Mouse (Mus musculus): ENCODE data around the gene E130114P18Rik. TPM values are rescaled to one million over a fixed set of nuclear protein-coding genes. Genes with fewer than 3 reads are reported as not detected.

E130114P18Rik gene
- polyA plus RNA-seq, 1 experiment from 2014 or later = 12.7 TPM

DNA sequence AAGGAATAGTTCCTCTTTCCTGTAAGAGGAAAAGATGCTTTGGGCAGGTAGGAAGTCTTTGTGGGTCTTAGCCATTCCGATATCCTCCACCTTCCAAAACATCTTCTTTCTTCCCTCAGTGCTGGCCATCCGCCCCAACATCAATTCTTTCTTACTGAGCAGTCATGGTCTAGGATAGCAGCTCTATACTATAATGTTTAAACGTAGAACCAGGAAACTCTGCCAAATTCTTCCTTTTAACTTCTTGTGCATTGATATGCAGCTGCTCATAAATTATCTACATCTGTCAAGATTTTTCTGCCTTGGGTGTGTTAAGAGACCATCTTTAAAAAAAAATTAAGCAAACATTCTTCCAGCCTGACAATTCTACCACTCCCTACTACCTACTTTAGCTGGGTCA, 47.5 kb downstream of the E130114P18Rik start:
- H3K9me3 ChIP-seq = no peaks in the 10 kb centered on the region
- H3K4me2 ChIP-seq = no peak overlapping the region
- H3K27ac ChIP-seq = no peak overlapping the region
- H3K4me3 ChIP-seq = no peak overlapping the region
- H3K9ac ChIP-seq = no peak overlapping the region
- no peaks in the 10 kb centered on the region for H3K36me3 ChIP-seq (replicated peaks)
- H3K27me3 ChIP-seq (replicated peaks) = no peaks in the 10 kb centered on the region
- ATAC-seq (replicated peaks) = no peak
- no peaks in the 10 kb centered on the region for H3K4me1 ChIP-seq
- 92% methylated on average over 3 of the region's 3 CpGs for WGBS

- H3K27ac ChIP-seq = no peak overlapping the region
- no peak overlapping the region for H3K4me2 ChIP-seq
- no peak overlapping the region for H3K9ac ChIP-seq
- H3K27me3 ChIP-seq (replicated peaks) = no peaks in the 10 kb centered on the region
- ATAC-seq (replicated peaks) = no peak
- H3K9me3 ChIP-seq = no peaks in the 10 kb centered on the region
- H3K4me1 ChIP-seq = no peaks in the 10 kb centered on the region
- no peak overlapping the region for H3K4me3 ChIP-seq
- WGBS = 55% methylated on average over 6 of the region's 6 CpGs
- no peaks in the 10 kb centered on the region for H3K36me3 ChIP-seq (replicated peaks)
Observed at GRCm38 (mm10) chr4:97729999-97730398, 47.9 kb downstream of the E130114P18Rik start.

DNA sequence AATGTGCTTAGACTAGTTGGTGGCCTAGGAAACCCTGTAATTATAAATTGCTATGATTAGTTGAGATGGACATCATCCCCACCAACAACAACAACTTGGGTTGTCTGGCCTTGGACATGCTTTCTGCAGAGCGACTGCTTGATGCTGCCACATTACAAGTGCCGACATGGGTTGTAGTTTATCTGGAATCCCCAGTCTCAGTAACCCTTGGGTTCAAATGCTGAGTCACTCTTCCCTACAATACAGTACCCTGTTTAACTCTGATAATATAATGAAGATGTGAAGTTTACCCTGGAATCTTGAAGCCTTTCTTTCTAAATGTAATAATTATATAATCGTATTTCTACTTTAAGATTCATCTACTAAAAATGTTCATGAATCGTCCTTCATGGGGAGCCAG, 49.4 kb downstream of the E130114P18Rik start:
- no peak for ATAC-seq (replicated peaks)
- H3K27ac ChIP-seq = no peak overlapping the region
- no peaks in the 10 kb centered on the region for H3K36me3 ChIP-seq (replicated peaks)
- no peak overlapping the region for H3K9ac ChIP-seq
- H3K4me1 ChIP-seq = no peaks in the 10 kb centered on the region
- no peaks in the 10 kb centered on the region for H3K9me3 ChIP-seq
- no peak overlapping the region for H3K4me2 ChIP-seq
- H3K4me3 ChIP-seq = no peak overlapping the region
- no peaks in the 10 kb centered on the region for H3K27me3 ChIP-seq (replicated peaks)
- 95% methylated on average over 4 of the region's 4 CpGs for WGBS

DNA sequence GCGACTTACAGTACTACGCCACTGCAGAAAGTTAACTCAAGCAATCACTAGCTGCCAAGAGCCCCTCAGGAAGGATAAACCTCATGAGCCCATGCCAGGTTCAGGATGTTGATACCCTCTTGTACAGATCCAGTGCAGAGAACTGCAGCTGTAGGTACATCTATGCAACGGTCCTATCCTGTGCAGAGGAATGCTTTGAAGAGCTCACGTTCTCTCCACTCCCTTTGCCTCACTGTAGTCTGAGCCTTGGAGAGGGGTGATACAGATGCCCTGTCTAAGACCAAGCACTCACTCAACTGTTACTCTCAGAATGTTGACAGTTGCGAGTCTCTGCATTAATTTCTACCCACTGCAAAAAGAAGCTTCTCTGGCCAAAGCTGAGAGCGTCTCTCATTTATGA, 54.5 kb downstream of the E130114P18Rik start:
- no peaks in the 10 kb centered on the region for H3K4me1 ChIP-seq
- H3K9ac ChIP-seq = no peak overlapping the region
- WGBS = 88% methylated on average over 6 of the region's 6 CpGs
- no peak overlapping the region for H3K4me2 ChIP-seq
- no peaks in the 10 kb centered on the region for H3K9me3 ChIP-seq
- H3K4me3 ChIP-seq = no peak overlapping the region
- no peaks in the 10 kb centered on the region for H3K36me3 ChIP-seq (replicated peaks)
- peak; percentile 54; the same call in 1 of the 2 replicates for ATAC-seq (replicated peaks)
- no peak overlapping the region for H3K27ac ChIP-seq
- H3K27me3 ChIP-seq (replicated peaks) = no peaks in the 10 kb centered on the region

- 36% methylated on average over 10 of the region's 10 CpGs for WGBS
- ATAC-seq (replicated peaks) = peak; percentile 52; the same call in 1 of the 2 replicates
Observed at GRCm38 (mm10) chr4:97722666-97723065, 55.2 kb downstream of the E130114P18Rik start.

DNA sequence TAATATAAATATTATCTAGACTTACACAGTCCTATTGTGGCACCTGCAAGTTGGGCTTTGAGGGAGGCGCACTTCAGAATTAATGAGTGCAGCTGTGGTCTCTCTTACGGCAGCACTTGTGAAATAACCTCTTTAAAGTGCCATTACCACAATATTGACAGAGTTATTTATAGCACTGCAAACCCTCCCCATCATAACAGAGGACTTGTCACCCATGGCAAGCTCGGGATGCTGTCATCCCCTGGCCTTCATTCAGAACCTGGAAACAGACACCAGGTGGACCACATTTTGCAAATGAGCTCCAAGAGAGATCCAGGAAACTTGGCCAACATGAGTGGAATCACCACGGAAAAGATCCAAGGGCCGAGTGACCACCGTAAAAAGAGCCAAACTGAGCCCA, 63.3 kb downstream of the E130114P18Rik start:
- Histone ChIP-seq H3K4me2 (no peak overlapping the region), H3K27ac (no peak overlapping the region), H3K27me3 (replicated peaks) (no peaks in the 10 kb centered on the region), H3K36me3 (replicated peaks) (no peaks in the 10 kb centered on the region), H3K4me1 (peaks cover 7% of the 10 kb centered on the region), H3K9me3 (no peaks in the 10 kb centered on the region), H3K9ac (no peak overlapping the region), H3K4me3 (no peak overlapping the region)
- WGBS = 70% methylated on average over 6 of the region's 6 CpGs
- no peak for ATAC-seq (replicated peaks)

More at GRCm38 (mm10) chr4:97722666-97723065, 55.2 kb downstream of the E130114P18Rik start:
- H3K27me3 ChIP-seq (replicated peaks) = no peaks in the 10 kb centered on the region
- H3K4me1 ChIP-seq = no peaks in the 10 kb centered on the region
- H3K4me3 ChIP-seq = no peak overlapping the region
- no peaks in the 10 kb centered on the region for H3K36me3 ChIP-seq (replicated peaks)
- H3K27ac ChIP-seq = no peak overlapping the region
- no peak overlapping the region for H3K4me2 ChIP-seq
- H3K9me3 ChIP-seq = no peaks in the 10 kb centered on the region
- no peak overlapping the region for H3K9ac ChIP-seq

DNA sequence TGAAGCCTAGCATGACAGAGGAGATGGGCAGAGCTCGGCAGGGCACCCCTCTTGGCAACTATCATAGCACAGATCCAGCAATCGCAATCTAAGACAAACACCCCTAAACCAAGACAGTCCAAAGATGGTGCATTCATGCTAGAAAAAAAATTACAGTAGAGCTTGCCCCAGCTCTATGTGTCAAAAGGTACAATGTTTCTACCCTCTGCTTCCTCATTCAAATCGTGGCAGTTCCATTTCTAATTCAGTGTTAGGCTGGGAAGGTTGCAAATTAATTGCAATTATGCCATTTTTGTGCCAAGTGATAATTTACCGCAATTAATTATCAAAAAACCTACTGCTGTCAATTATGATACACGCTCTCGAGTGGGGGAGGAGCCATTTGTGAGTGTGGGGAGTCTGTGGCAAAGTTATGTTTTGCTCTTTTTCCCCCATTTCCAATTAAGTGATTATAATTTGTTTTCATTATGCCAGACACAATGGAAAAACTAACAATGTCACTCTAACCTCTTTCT, 63.7 kb downstream of the E130114P18Rik start:
- ATAC-seq (replicated peaks) = no peak
- Histone ChIP-seq H3K4me2 (no peak overlapping the region), H3K4me3 (no peak overlapping the region), H3K36me3 (replicated peaks) (no peaks in the 10 kb centered on the region), H3K9me3 (no peaks in the 10 kb centered on the region), H3K27me3 (replicated peaks) (no peaks in the 10 kb centered on the region), H3K4me1 (peaks cover 7% of the 10 kb centered on the region), H3K9ac (no peak overlapping the region), H3K27ac (no peak overlapping the region)
- WGBS = 76% methylated on average over 6 of the region's 6 CpGs

DNA sequence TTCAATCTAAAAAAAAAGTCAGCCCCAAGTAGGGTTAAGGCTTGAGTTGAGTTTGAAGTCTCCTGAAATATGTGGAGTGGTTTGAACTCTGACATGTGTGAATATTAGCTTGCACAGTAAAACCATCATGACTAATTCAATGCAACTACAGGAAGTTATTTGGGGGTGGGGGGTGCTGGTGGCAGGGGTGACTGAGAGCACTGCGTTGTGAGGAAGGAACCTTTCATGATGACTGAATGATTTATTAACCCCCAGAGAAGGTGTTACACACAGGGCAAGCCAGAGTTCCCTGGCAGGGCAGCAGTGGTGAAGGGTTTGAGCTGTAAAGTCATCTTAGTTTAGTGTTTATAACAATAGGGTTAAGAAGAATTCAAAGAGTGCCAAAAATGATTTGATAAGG, 65.3 kb downstream of the E130114P18Rik start:
- H3K27me3 ChIP-seq (replicated peaks) = no peaks in the 10 kb centered on the region
- no peak for ATAC-seq (replicated peaks)
- WGBS = 60% methylated on average over 1 of the region's 1 CpGs
- H3K4me1 ChIP-seq = peaks cover 7% of the 10 kb centered on the region
- H3K36me3 ChIP-seq (replicated peaks) = no peaks in the 10 kb centered on the region
- no peak overlapping the region for H3K9ac ChIP-seq
- H3K4me2 ChIP-seq = no peak overlapping the region
- H3K4me3 ChIP-seq = no peak overlapping the region
- no peak overlapping the region for H3K27ac ChIP-seq
- no peaks in the 10 kb centered on the region for H3K9me3 ChIP-seq

GRCm38 (mm10) chr4:97710048-97710765, 67.7 kb downstream of the E130114P18Rik start:
- WGBS = 31% methylated on average over 9 of the region's 9 CpGs
- no peak overlapping the region for H3K27ac ChIP-seq
- peak; percentile 54 for ATAC-seq (replicated peaks)

GRCm38 (mm10) chr4:97707373-97708152, 70.3 kb downstream of the E130114P18Rik start:
- H3K4me2 ChIP-seq = no peak overlapping the region
- 88% methylated on average over 22 of the region's 22 CpGs for WGBS
- ATAC-seq (replicated peaks) = no peak
- no peak overlapping the region for H3K27ac ChIP-seq
- no peak overlapping the region for H3K4me3 ChIP-seq
- H3K27me3 ChIP-seq (replicated peaks) = no peaks in the 10 kb centered on the region
- no peaks in the 10 kb centered on the region for H3K9me3 ChIP-seq
- H3K9ac ChIP-seq = no peak overlapping the region
- H3K36me3 ChIP-seq (replicated peaks) = no peaks in the 10 kb centered on the region
- peaks cover 7% of the 10 kb centered on the region for H3K4me1 ChIP-seq

More at GRCm38 (mm10) chr4:97710048-97710765, 67.7 kb downstream of the E130114P18Rik start:
- Histone ChIP-seq H3K9me3 (no peaks in the 10 kb centered on the region), H3K4me2 (no peak overlapping the region), H3K4me3 (no peak overlapping the region), H3K4me1 (peaks cover 7% of the 10 kb centered on the region), H3K9ac (no peak overlapping the region), H3K36me3 (replicated peaks) (no peaks in the 10 kb centered on the region), H3K27me3 (replicated peaks) (no peaks in the 10 kb centered on the region)

DNA sequence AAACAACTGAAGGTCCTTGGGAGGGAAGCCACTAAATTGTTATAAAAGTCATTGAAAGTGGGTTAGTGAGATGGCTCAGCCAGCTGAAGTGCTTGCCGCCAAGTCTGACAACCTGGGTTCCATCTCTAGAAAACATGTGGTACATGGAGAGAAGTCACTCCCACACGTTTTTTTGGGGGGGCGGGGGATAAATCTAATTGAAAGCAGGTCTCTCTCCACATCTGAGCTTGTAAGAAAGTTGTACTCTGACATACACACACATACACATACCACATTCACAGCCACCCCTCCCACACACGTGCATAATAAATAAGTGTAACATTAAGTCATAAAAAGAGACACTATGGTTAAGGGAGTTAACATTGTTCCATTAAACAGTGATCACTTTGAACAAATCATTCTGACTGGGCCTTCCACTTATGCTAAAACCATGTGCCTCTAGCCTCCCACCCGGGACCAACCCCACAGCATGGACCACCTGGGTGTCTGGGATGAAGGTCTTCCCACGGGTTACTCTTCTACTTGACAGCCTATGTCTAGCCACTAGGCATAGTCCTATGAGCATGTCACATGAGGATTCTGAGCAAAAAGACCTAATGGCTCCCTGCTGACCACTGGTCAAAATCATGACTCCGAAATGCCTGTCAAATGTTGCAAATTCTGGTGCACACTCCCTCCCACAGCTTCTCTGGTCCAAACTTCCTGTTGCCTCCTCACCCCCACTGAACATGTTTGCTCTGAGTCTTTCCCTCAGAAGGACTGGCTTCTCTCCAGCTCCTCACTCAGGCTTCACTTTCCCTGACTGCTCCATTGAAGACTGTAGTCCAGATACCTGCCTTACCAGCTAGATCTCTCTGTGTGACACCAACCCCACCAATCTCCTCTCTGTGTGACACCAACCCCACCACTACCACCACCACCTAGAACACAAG, 80.9 kb downstream of the E130114P18Rik start:
- no peak for ATAC-seq (replicated peaks)
- H3K4me2 ChIP-seq = no peak overlapping the region
- no peak overlapping the region for H3K27ac ChIP-seq
- no peak overlapping the region for H3K4me3 ChIP-seq
- no peaks in the 10 kb centered on the region for H3K4me1 ChIP-seq
- 77% methylated on average over 7 of the region's 7 CpGs for WGBS
- no peaks in the 10 kb centered on the region for H3K27me3 ChIP-seq (replicated peaks)
- H3K9ac ChIP-seq = no peak overlapping the region
- no peaks in the 10 kb centered on the region for H3K36me3 ChIP-seq (replicated peaks)
- no peaks in the 10 kb centered on the region for H3K9me3 ChIP-seq
